Comparison of ENCODE assay signal across 9 mouse cellular contexts in genomic region chr11:120548214-120548613, GRCm38 (mm10). TPM values are rescaled to one million over a fixed set of nuclear protein-coding genes. Genes with fewer than 3 reads are reported as not detected.
A peak's percentile ranks its signal among the peaks of the same experiment; 100 is the strongest.
DNase-seq lines count a peak whose midpoint lies in the region; ATAC-seq lines count a peak whose summit lies in the region.
"Had no signal": no experiment of that assay in that cellular context is flagged by ENCODE, and none has a peak within 500 bp of the region (broad histone marks: within the 10 kb centered on the region; RNA-seq: fewer than 3 reads in every experiment).

No protein-coding gene starts in this region.

- H3K9me3 ChIP-seq in liver, embryonic 11.5 days (ENCODE audit: control insufficient read depth, low read length) = no peaks in the 10 kb centered on the region
- no peaks in the 10 kb centered on the region for H3K9me3 ChIP-seq in forebrain, embryonic 12.5 days
- H3K9me3 ChIP-seq in limb, embryonic 11.5 days (ENCODE audit: control insufficient read depth, low read length) = no peaks in the 10 kb centered on the region
- H3K9me3 ChIP-seq in neural tube, embryonic 14.5 days (ENCODE audit: control insufficient read depth, low read length) = no peaks in the 10 kb centered on the region

- peak overlapping the region; percentile 97 for H3K9ac ChIP-seq in liver, embryonic 11.5 days (ENCODE audit: low read depth, low read length)
- peak overlapping the region; percentile 99 for H3K9ac ChIP-seq in forebrain, embryonic 12.5 days
- H3K9ac ChIP-seq in limb, embryonic 11.5 days (ENCODE audit: low read length) = peak overlapping the region; percentile 98; the same call in 1 of the 2 replicates
- peak overlapping the region; percentile 96; the same call in 1 of the 2 replicates for H3K9ac ChIP-seq in neural tube, embryonic 14.5 days (replicated peaks; ENCODE audit: low read depth, low read length)

- ATAC-seq in liver, embryonic 11.5 days (replicated peaks; ENCODE audit: low FRiP score) = no peak
- ATAC-seq in forebrain, embryonic 12.5 days (ENCODE audit: low FRiP score) = no peak
- no peak for ATAC-seq in limb, embryonic 11.5 days (ENCODE audit: insufficient number of reproducible peaks, low FRiP score, low TSS enrichment, low read depth)
- ATAC-seq in neural tube, embryonic 14.5 days (ENCODE audit: low read depth) = no peak

- peak overlapping the region; percentile 98; the same call in 1 of the 2 replicates for H3K27ac ChIP-seq in liver, embryonic 11.5 days (ENCODE audit: low read depth, low read length)
- H3K27ac ChIP-seq in forebrain, embryonic 12.5 days = no peak overlapping the region
- no peak overlapping the region for H3K27ac ChIP-seq in limb, embryonic 11.5 days (replicated peaks; ENCODE audit: low read depth, low read length)
- H3K27ac ChIP-seq in neural tube, embryonic 14.5 days (ENCODE audit: low read depth, low read length) = no peak overlapping the region

- H3K4me2 ChIP-seq in liver, embryonic 11.5 days = peak overlapping the region; percentile 94
- peak overlapping the region; percentile 76 for H3K4me2 ChIP-seq in forebrain, embryonic 12.5 days
- H3K4me2 ChIP-seq in limb, embryonic 11.5 days (ENCODE audit: low read depth, severe bottlenecking) = peak overlapping the region; percentile 88
- H3K4me2 ChIP-seq in neural tube, embryonic 14.5 days (ENCODE audit: low read depth, low read length) = peak overlapping the region; percentile 93

- WGBS in liver, embryonic 11.5 days = 74% methylated on average over 3 of the region's 3 CpGs
- 82% methylated on average over 3 of the region's 3 CpGs for WGBS in forebrain, embryonic 12.5 days
- 88% methylated on average over 3 of the region's 3 CpGs for WGBS in limb, embryonic 11.5 days
- WGBS in neural tube, embryonic 14.5 days = 83% methylated on average over 3 of the region's 3 CpGs

- H3K4me1 ChIP-seq in liver, embryonic 11.5 days (replicated peaks; ENCODE audit: control insufficient read depth, insufficient read depth, low read length) = peaks cover 23% of the 10 kb centered on the region
- peaks cover 27% of the 10 kb centered on the region for H3K4me1 ChIP-seq in forebrain, embryonic 12.5 days
- peaks cover 15% of the 10 kb centered on the region for H3K4me1 ChIP-seq in limb, embryonic 11.5 days (ENCODE audit: control insufficient read depth, insufficient read depth, low read length)
- peaks cover 17% of the 10 kb centered on the region for H3K4me1 ChIP-seq in neural tube, embryonic 14.5 days (ENCODE audit: control insufficient read depth, insufficient read depth, low read length)

- H3K36me3 ChIP-seq in liver, embryonic 11.5 days (ENCODE audit: control insufficient read depth, insufficient read depth, low read length) = peaks cover 14% of the 10 kb centered on the region
- H3K36me3 ChIP-seq in forebrain, embryonic 12.5 days (replicated peaks) = peaks cover 18% of the 10 kb centered on the region
- peaks cover 17% of the 10 kb centered on the region for H3K36me3 ChIP-seq in limb, embryonic 11.5 days (ENCODE audit: control insufficient read depth, insufficient read depth, low read length)
- H3K36me3 ChIP-seq in neural tube, embryonic 14.5 days (ENCODE audit: control insufficient read depth, insufficient read depth, low read length) = peaks cover 10% of the 10 kb centered on the region

- H3K27me3 ChIP-seq in liver, embryonic 11.5 days (replicated peaks; ENCODE audit: control insufficient read depth, insufficient read depth, low read length) = no peaks in the 10 kb centered on the region
- H3K27me3 ChIP-seq in forebrain, embryonic 12.5 days = no peaks in the 10 kb centered on the region
- no peaks in the 10 kb centered on the region for H3K27me3 ChIP-seq in limb, embryonic 11.5 days (ENCODE audit: control insufficient read depth, insufficient read depth, low read length)
- H3K27me3 ChIP-seq in neural tube, embryonic 14.5 days (ENCODE audit: control insufficient read depth, insufficient read depth, low read length) = no peaks in the 10 kb centered on the region

- H3K4me3 ChIP-seq in liver, embryonic 11.5 days (ENCODE audit: low read depth, low read length) = peak overlapping the region; percentile 96
- H3K4me3 ChIP-seq in forebrain, embryonic 12.5 days (replicated peaks) = peak overlapping the region; percentile 98
- peak overlapping the region; percentile 95; the same call in 1 of the 2 replicates for H3K4me3 ChIP-seq in limb, embryonic 11.5 days (ENCODE audit: low read depth, low read length)
- H3K4me3 ChIP-seq in neural tube, embryonic 14.5 days (ENCODE audit: low read depth, low read length) = peak overlapping the region; percentile 96

- no peak for DNase-seq in liver, embryonic 11.5 days (ENCODE audit: low spot score)
- DNase-seq in liver = no peak
- no peak for DNase-seq in limb, embryonic 11.5 days (ENCODE audit: low spot score)
- DNase-seq in c-Kit-positive CD71-positive TER-119-positive erythroid progenitor cells, embryonic 14.5 days (ENCODE audit: low spot score) = no peak
- DNase-seq in lung, postnatal 25 days (ENCODE audit: low spot score) = no peak
- no peak for DNase-seq in adrenal gland, adult 8-10 months
- DNase-seq: kidney, adult 8-10 months had no signal

RNA-seq across cellular contexts. Expression of gene Mcrip1, which starts 1.3 kb away (rescaled TPM):
- 117 and 123 TPM in 2 replicates for polyA plus RNA-seq in liver, embryonic 11.5 days (2014; fragmentation: Nextera tagmentation; extraction: Ambion mirVana)
- polyA plus RNA-seq in forebrain, embryonic 12.5 days (2016; fragmentation: Nextera tagmentation; extraction: Ambion mirVana) = 209 and 214 TPM in 2 replicates
- polyA plus RNA-seq in limb, embryonic 11.5 days (2014; fragmentation: Nextera tagmentation; extraction: Ambion mirVana) = 234 and 252 TPM in 2 replicates
- polyA plus RNA-seq in neural tube, embryonic 14.5 days (2014; fragmentation: Nextera tagmentation; extraction: Ambion mirVana) = 248 and 267 TPM in 2 replicates
- 10 to 100 TPM; 62.9 to 67.8 (median 65.3) TPM for total RNA-seq in adrenal gland, adult 8-10 months (2022)

RNA-seq across cellular contexts. Expression of gene Ppp1r27, which starts 2.7 kb away (rescaled TPM):
- not detected in 2 replicates for polyA plus RNA-seq in liver, embryonic 11.5 days (2014; fragmentation: Nextera tagmentation; extraction: Ambion mirVana)
- polyA plus RNA-seq in forebrain, embryonic 12.5 days (2016; fragmentation: Nextera tagmentation; extraction: Ambion mirVana) = not detected in 2 replicates
- 0.47 and 0.85 TPM in 2 replicates for polyA plus RNA-seq in limb, embryonic 11.5 days (2014; fragmentation: Nextera tagmentation; extraction: Ambion mirVana)
- not detected in 2 replicates for polyA plus RNA-seq in neural tube, embryonic 14.5 days (2014; fragmentation: Nextera tagmentation; extraction: Ambion mirVana)
- 1 to 10 TPM in 3 of 4 experiments, under 1 TPM in 1; 0.78 to 2.8 (median 1.2) TPM for total RNA-seq in adrenal gland, adult 8-10 months (2022)

RNA-seq across cellular contexts. Expression of gene Gcgr, which starts 17.7 kb away (rescaled TPM):
- polyA plus RNA-seq in liver, embryonic 11.5 days (2014; fragmentation: Nextera tagmentation; extraction: Ambion mirVana) = 7.6 and 7.7 TPM in 2 replicates
- 0.09 TPM in 1 of 2 replicates, not detected in the other for polyA plus RNA-seq in forebrain, embryonic 12.5 days (2016; fragmentation: Nextera tagmentation; extraction: Ambion mirVana)
- 0.71 and 1.8 TPM in 2 replicates for polyA plus RNA-seq in limb, embryonic 11.5 days (2014; fragmentation: Nextera tagmentation; extraction: Ambion mirVana)
- 0.19 and 0.22 TPM in 2 replicates for polyA plus RNA-seq in neural tube, embryonic 14.5 days (2014; fragmentation: Nextera tagmentation; extraction: Ambion mirVana)
- total RNA-seq in adrenal gland, adult 8-10 months (2022) = 1 to 10 TPM in 3 of 4 experiments, under 1 TPM in 1; 0.87 to 4.0 (median 2.3) TPM

RNA-seq across cellular contexts. Expression of gene P4hb, which starts 24.8 kb away (rescaled TPM):
- 648 and 680 TPM in 2 replicates for polyA plus RNA-seq in liver, embryonic 11.5 days (2014; fragmentation: Nextera tagmentation; extraction: Ambion mirVana)
- polyA plus RNA-seq in forebrain, embryonic 12.5 days (2016; fragmentation: Nextera tagmentation; extraction: Ambion mirVana) = 334 and 362 TPM in 2 replicates
- polyA plus RNA-seq in limb, embryonic 11.5 days (2014; fragmentation: Nextera tagmentation; extraction: Ambion mirVana) = 640 and 656 TPM in 2 replicates
- polyA plus RNA-seq in neural tube, embryonic 14.5 days (2014; fragmentation: Nextera tagmentation; extraction: Ambion mirVana) = 248 and 330 TPM in 2 replicates
- 100 to 1,000 TPM; 439 to 580 (median 550) TPM for total RNA-seq in adrenal gland, adult 8-10 months (2022)

RNA-seq across cellular contexts. Expression of gene Arhgdia, which starts 33.2 kb away (rescaled TPM):
- 557 and 561 TPM in 2 replicates for polyA plus RNA-seq in liver, embryonic 11.5 days (2014; fragmentation: Nextera tagmentation; extraction: Ambion mirVana)
- polyA plus RNA-seq in forebrain, embryonic 12.5 days (2016; fragmentation: Nextera tagmentation; extraction: Ambion mirVana) = 496 and 513 TPM in 2 replicates
- polyA plus RNA-seq in limb, embryonic 11.5 days (2014; fragmentation: Nextera tagmentation; extraction: Ambion mirVana) = 593 and 597 TPM in 2 replicates
- 419 and 479 TPM in 2 replicates for polyA plus RNA-seq in neural tube, embryonic 14.5 days (2014; fragmentation: Nextera tagmentation; extraction: Ambion mirVana)
- total RNA-seq in adrenal gland, adult 8-10 months (2022) = 100 to 1,000 TPM; 356 to 389 (median 365) TPM
